Mouse (Mus musculus) midbrain, embryonic 11.5 days (tissue): Measurements from ENCODE around the gene Commd7. TPM values are rescaled to one million over a fixed set of nuclear protein-coding genes. Genes with fewer than 3 reads are reported as not detected.

Source experiments
- ATAC-seq: fragments of 200-750 bp; cut with Nextera tagmentation; 2 replicates; pipeline ENCODE4 v1.8.0; 2017; ENCODE audit warnings: moderate TSS enrichment, moderate library complexity; ENCODE audit not compliant: low FRiP score
- DNase-seq: peaks from one replicate; pipeline ENCODE4 v3.0.0; 2015; ENCODE audit warnings: low spot score; ENCODE audit errors: missing footprints
- H3K27ac ChIP-seq: fragments of 300-500 bp; sonication (generic); 2 replicates; pipeline ENCODE4 v1.5.1; 2014; ENCODE audit warnings: low read depth, low read length
- H3K27me3 ChIP-seq: fragments of 300-500 bp; sonication (generic); 2 replicates; pipeline ENCODE4 v1.6.1; 2014; ENCODE audit warnings: mild to moderate bottlenecking, low read length, moderate library complexity, mixed read lengths; ENCODE audit not compliant: control insufficient read depth, insufficient read depth
- H3K36me3 ChIP-seq: fragments of 300-500 bp; sonication (generic); 2 replicates; pipeline ENCODE4 v1.6.1; 2014; ENCODE audit warnings: mild to moderate bottlenecking, low read length, moderate library complexity, mixed read lengths; ENCODE audit not compliant: control insufficient read depth, insufficient read depth
- H3K4me1 ChIP-seq: fragments of 300-500 bp; sonication (generic); 2 replicates; pipeline ENCODE4 v1.6.1; 2014; ENCODE audit warnings: low read length; ENCODE audit not compliant: control insufficient read depth, insufficient read depth
- H3K4me2 ChIP-seq: fragments of 300-500 bp; sonication (generic); 2 replicates; pipeline ENCODE4 v1.6.1; 2014; ENCODE audit warnings: mild to moderate bottlenecking, moderate library complexity
- H3K4me3 ChIP-seq: fragments of 300-500 bp; sonication (generic); 2 replicates; pipeline ENCODE4 v1.5.1; 2014; ENCODE audit warnings: low read depth, low read length
- H3K9ac ChIP-seq: fragments of 300-500 bp; sonication (generic); 2 replicates; pipeline ENCODE4 v1.6.1; 2014; ENCODE audit warnings: low read length
- H3K9me3 ChIP-seq: fragments of 300-500 bp; sonication (generic); 2 replicates; pipeline ENCODE4 v1.6.1; 2016; ENCODE audit warnings: low read length; ENCODE audit not compliant: control insufficient read depth
- WGBS: fragments of 180-500 bp; shearing (Covaris S2); extraction: QIAGEN DNeasy Blood & Tissue Kit; methylation state at CpG from one replicate; pipeline ENCODE4 v1.1.7; 2014; 5-methylcytosine and 5-hydroxymethylcytosine counted together
- polyA plus RNA-seq: library from polyadenylated mRNA; unstranded; fragments of >200 nt; fragmentation: Nextera tagmentation; extraction: Ambion mirVana; gene quantifications from 2 replicates; pipeline ENCODE4 v1.2.1, GENCODE M21; 2014

Gene Commd7
- polyA plus RNA-seq, 1 experiment from 2014 or later = 65.4 TPM

- H3K4me3 ChIP-seq = no peak overlapping the region
- H3K36me3 ChIP-seq = no peaks in the 10 kb centered on the region
- 61% methylated on average over 6 of the region's 6 CpGs for WGBS
- no peak overlapping the region for H3K27ac ChIP-seq
- no peak for ATAC-seq
- H3K4me2 ChIP-seq = no peak overlapping the region
- no peak for DNase-seq
- H3K9ac ChIP-seq = no peak overlapping the region
- no peaks in the 10 kb centered on the region for H3K27me3 ChIP-seq
- no peaks in the 10 kb centered on the region for H3K4me1 ChIP-seq
- no peaks in the 10 kb centered on the region for H3K9me3 ChIP-seq
Measured at GRCm38 (mm10) chr2:153585981-153586380, 46.6 kb downstream of the Commd7 start.

GRCm38 (mm10) chr2:153584396-153584795, 48.2 kb downstream of the Commd7 start:
- no peak overlapping the region for H3K27ac ChIP-seq
- DNase-seq (peak; percentile 81), ATAC-seq (0 out of 2 replicates have a peak, but pooled peaks have one; percentile 6)
- H3K9ac ChIP-seq = no peak overlapping the region
- no peak overlapping the region for H3K4me3 ChIP-seq
- H3K9me3 ChIP-seq = no peaks in the 10 kb centered on the region
- WGBS = 77% methylated on average over 4 of the region's 4 CpGs
- no peak overlapping the region for H3K4me2 ChIP-seq
- no peaks in the 10 kb centered on the region for H3K4me1 ChIP-seq
- H3K36me3 ChIP-seq = no peaks in the 10 kb centered on the region
- no peaks in the 10 kb centered on the region for H3K27me3 ChIP-seq

DNA sequence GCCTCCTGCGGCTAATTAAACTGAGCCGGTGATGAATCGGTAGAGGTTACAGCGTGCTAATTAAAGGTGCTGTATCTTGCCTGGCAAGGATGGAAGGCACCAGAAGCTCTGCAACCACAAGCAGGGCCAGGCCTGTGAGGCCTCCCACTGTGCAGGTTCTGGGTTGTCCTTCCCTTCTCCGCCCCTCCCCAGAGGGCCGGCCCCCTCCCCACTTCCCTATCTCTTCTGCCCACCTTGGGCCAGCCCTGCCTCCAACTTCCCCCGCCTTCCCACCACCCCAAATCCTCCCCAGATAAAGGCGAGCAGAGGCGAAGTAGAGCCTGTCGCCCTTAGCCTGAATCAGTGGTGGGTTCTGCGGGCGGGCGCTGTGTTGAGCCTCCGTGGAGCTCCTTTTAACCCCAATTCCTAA, 48.9 kb downstream of the Commd7 start:
- H3K9ac ChIP-seq = no peak overlapping the region
- no peaks in the 10 kb centered on the region for H3K9me3 ChIP-seq
- no peaks in the 10 kb centered on the region for H3K4me1 ChIP-seq
- H3K4me2 ChIP-seq = no peak overlapping the region
- H3K27me3 ChIP-seq = no peaks in the 10 kb centered on the region
- no peaks in the 10 kb centered on the region for H3K36me3 ChIP-seq
- ATAC-seq (no peak), DNase-seq (peak; percentile 80)
- no peak overlapping the region for H3K4me3 ChIP-seq
- no peak overlapping the region for H3K27ac ChIP-seq
- 51% methylated on average over 14 of the region's 14 CpGs for WGBS

DNA sequence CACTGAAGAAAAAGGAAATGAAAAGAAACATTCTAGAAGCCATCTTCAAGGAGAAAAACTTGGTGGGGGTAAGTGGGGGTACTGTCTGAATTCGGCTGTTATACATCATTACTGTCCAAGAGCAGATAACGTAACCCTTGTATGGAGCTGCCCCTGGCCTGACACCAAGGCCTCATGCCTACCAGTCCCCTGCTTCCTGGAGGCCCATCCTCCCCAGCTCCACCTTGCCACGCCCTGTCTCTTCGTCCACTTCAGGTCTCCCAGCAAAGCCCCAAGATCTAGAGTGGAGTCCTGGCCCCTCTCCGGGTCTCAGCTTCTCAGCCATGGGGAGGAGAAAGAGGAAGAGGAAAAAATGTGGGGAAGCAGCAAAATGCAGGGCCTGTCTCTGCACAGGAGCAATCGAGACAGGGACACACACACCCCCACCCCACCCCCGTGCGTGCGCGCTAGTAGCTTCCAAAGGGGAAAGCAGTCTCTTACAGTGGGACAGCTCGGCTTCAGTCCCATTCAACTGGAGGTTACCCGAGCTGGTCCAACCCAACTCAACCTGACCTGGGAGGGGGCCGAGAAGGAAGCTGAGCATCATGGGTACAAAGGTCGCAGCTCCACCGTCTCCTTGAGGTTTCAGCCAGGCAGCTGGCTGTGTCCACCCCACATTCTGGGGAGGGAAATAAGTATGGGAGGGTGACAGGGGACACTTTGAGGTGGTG, 49.5 kb downstream of the Commd7 start:
- H3K4me2 ChIP-seq = no peak overlapping the region
- no peak overlapping the region for H3K27ac ChIP-seq
- no peaks in the 10 kb centered on the region for H3K4me1 ChIP-seq
- no peak overlapping the region for H3K4me3 ChIP-seq
- no peaks in the 10 kb centered on the region for H3K36me3 ChIP-seq
- ATAC-seq = no peak
- H3K9me3 ChIP-seq = no peaks in the 10 kb centered on the region
- no peak overlapping the region for H3K9ac ChIP-seq
- H3K27me3 ChIP-seq = no peaks in the 10 kb centered on the region
- DNase-seq = peak; percentile 83
- 58% methylated on average over 15 of the region's 15 CpGs for WGBS

DNA sequence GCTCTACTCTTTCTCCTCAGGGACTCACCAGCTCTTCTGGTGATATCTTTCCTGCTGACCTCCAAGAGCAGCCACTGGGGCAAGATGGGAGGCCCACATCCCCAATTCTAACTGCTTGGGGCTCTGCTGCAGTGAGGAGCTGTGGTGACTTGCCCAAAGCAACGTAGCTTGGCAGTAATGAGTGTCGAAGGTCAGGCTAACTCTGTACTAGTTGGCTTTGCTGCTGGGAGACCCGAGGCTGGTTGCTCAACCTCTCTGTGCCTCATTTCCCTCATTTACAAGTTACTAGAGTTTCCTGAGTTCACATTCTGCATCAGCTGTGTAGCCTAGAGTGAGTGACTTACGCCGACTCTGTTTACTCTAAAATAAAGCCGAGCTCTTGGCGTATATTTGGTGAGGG, 51.2 kb downstream of the Commd7 start:
- no peak for DNase-seq
- H3K36me3 ChIP-seq = no peaks in the 10 kb centered on the region
- H3K27ac ChIP-seq = no peak overlapping the region
- H3K27me3 ChIP-seq = no peaks in the 10 kb centered on the region
- H3K9ac ChIP-seq = no peak overlapping the region
- no peaks in the 10 kb centered on the region for H3K9me3 ChIP-seq
- H3K4me2 ChIP-seq = no peak overlapping the region
- H3K4me1 ChIP-seq = 0 out of 2 replicates have a peak, but pooled peaks cover 2% of the 10 kb centered on the region
- ATAC-seq = no peak
- 90% methylated on average over 7 of the region's 7 CpGs for WGBS
- H3K4me3 ChIP-seq = no peak overlapping the region

DNA sequence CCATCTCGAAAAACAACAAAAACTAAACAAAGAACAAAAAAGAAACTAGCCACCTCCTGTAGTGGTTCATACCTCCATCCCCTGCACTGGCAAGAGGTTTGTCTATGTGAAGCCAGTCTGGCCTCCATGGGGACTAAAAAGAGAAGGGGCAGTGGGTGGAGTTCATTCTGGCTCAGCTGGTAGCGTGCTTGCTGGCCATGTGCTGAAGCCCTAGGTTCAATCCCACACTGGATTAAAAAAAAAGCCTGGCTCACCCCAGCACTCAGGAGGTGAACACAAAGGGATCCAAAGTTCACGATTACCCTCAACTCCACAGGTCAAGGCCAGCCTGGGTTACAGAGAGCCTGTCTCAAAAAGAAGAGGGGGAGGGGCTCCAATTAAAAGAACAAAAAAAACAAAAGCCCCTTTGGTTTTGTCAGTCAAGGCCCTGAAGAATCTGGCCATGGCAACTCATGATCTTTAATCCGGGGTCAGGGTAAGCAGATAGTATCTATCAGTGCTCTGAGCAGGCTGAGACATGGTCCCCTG, 52.1 kb downstream of the Commd7 start:
- Histone ChIP-seq H3K9ac (no peak overlapping the region), H3K36me3 (no peaks in the 10 kb centered on the region), H3K9me3 (no peaks in the 10 kb centered on the region), H3K4me2 (no peak overlapping the region), H3K27ac (no peak overlapping the region), H3K27me3 (no peaks in the 10 kb centered on the region), H3K4me1 (0 out of 2 replicates have a peak, but pooled peaks cover 2% of the 10 kb centered on the region), H3K4me3 (no peak overlapping the region)
- ATAC-seq (no peak), DNase-seq (peak; percentile 54)
- 57% methylated on average over 4 of the region's 4 CpGs for WGBS

GRCm38 (mm10) chr2:153580042-153580441, 52.5 kb downstream of the Commd7 start:
- DNase-seq (no peak), ATAC-seq (no peak)
- Histone ChIP-seq H3K9me3 (no peaks in the 10 kb centered on the region), H3K9ac (no peak overlapping the region), H3K27ac (no peak overlapping the region), H3K27me3 (no peaks in the 10 kb centered on the region), H3K36me3 (no peaks in the 10 kb centered on the region), H3K4me3 (no peak overlapping the region), H3K4me2 (no peak overlapping the region), H3K4me1 (0 out of 2 replicates have a peak, but pooled peaks cover 2% of the 10 kb centered on the region)
- WGBS = 95% methylated on average over 3 of the region's 3 CpGs

- 62% methylated on average over 4 of the region's 4 CpGs for WGBS
- Histone ChIP-seq H3K9me3 (no peaks in the 10 kb centered on the region), H3K27ac (no peak overlapping the region), H3K4me3 (no peak overlapping the region), H3K4me1 (0 out of 2 replicates have a peak, but pooled peaks cover 2% of the 10 kb centered on the region), H3K27me3 (no peaks in the 10 kb centered on the region), H3K4me2 (no peak overlapping the region), H3K9ac (no peak overlapping the region), H3K36me3 (no peaks in the 10 kb centered on the region)
- DNase-seq (no peak), ATAC-seq (no peak)
Measured at GRCm38 (mm10) chr2:153577122-153577521, 55.5 kb downstream of the Commd7 start.

GRCm38 (mm10) chr2:153576150-153576549, 56.4 kb downstream of the Commd7 start:
- no peak for ATAC-seq
- Histone ChIP-seq H3K9me3 (no peaks in the 10 kb centered on the region), H3K9ac (no peak overlapping the region), H3K4me1 (0 out of 2 replicates have a peak, but pooled peaks cover 2% of the 10 kb centered on the region), H3K27me3 (no peaks in the 10 kb centered on the region), H3K4me3 (no peak overlapping the region), H3K36me3 (no peaks in the 10 kb centered on the region), H3K27ac (no peak overlapping the region), H3K4me2 (no peak overlapping the region)
- DNase-seq = no peak
- 87% methylated on average over 3 of the region's 3 CpGs for WGBS
